Mouse (Mus musculus) thymus, postnatal 25 days (tissue): ENCODE measurements around the gene Gm28044.
A peak's percentile ranks its signal among the peaks of the same experiment; 100 is the strongest.
"Not testable (repeated sequence)": the region's sequence is repeated elsewhere in the genome, so short reads cannot be mapped to it uniquely, and the experiment has no call there.

ENCODE experiments used
- DNase-seq: peaks from one replicate; pipeline ENCODE4 v3.0.0; 2022

Gene Gm28044

DNA sequence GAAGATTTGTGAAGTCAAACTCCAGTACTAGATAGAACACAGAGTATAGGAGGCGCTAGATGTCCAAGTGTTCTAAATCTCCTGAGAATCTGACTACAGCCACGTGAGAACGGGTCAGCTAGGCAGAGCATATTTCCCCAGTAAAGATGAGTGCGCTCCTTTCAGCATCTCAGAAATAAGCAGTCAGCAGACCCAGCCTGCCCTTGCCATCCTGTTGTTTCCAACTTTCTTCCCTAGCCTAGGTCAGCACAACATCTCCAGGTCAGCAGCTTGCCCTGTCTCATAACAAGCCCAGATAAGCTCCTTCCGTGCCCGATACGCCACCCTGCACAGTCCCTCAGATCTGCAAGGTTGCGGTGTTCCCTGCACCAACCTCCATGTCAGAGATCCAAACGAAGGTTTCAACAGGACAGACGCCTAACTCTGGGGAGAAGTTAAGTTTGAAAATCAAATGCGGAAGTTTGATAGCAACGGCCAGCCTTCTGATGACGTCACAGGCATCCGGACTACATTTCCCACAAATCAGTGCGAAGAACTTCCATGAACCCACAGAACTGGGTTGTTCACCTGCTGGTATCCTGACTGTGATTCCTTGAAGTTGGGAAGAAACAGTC lies at the start of gene Gm28044, which contains the start of gene Zfp953:
Gene Gm28044, minus strand, starts transcription at position 406 of the 614 bp plus-strand sequence.
Gene Zfp953, minus strand, starts transcription at position 475 of the 614 bp plus-strand sequence.
- peak; percentile 90 for DNase-seq

DNA sequence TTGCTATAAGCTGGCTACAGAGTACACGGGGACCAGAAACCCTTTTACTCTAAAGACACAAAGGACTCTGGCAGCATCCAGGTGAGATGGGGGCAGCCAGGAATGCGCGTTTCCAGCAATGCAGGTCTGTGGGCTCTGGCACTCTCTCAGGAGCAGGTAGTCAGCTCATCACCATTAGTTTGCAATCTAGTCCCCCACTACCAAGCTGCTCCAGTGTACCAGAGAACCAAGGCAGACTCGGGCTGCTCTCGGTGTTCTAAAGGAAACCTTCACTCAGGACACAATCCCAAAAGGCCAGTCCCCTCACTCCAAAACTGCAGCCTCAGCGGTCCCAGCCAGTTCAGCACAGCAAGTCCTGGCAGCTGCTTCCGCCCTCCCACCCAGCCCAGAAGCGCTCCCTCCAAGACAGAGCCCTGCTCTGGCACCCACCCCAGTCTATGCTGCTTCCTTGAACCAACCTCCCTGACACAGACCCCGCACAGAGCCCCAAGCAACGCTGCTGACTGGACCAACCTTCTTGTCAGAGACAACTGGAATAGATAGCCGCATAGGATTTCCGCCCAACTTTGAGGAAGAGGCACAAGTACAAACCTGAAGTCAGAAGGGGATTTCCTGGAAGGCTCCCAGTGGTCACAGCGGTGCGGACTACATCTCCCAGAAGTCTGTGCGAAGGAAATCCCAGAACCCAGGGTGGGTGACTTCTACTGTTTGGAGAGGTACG lies 39.0 kb upstream of the Gm28044 start, which contains the start of gene Zfp429:
Gene Zfp429, minus strand, starts transcription at position 637 of the 721 bp plus-strand sequence.
- DNase-seq, result peak; percentile 73

DNA sequence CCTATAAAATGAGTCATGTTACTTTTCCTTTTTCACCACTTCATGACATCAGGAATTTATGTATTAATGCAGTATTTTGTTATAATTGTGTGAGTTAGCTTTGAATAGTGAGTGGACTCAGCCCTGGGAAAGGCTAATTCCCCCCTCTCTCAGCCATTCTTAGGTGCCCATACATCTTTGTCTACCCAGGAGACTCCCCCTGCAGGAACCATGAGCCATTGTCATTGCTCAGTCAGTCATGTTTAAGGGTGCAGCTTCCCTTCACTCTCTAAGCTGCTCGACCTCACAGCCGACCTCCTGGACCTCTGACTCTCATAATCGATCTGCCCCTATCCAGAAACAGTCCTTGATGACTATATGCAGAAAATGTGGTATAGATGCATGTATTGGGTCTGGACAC lies 15.9 kb upstream of the Gm28044 start:
- not testable (repeated sequence) for DNase-seq

DNA sequence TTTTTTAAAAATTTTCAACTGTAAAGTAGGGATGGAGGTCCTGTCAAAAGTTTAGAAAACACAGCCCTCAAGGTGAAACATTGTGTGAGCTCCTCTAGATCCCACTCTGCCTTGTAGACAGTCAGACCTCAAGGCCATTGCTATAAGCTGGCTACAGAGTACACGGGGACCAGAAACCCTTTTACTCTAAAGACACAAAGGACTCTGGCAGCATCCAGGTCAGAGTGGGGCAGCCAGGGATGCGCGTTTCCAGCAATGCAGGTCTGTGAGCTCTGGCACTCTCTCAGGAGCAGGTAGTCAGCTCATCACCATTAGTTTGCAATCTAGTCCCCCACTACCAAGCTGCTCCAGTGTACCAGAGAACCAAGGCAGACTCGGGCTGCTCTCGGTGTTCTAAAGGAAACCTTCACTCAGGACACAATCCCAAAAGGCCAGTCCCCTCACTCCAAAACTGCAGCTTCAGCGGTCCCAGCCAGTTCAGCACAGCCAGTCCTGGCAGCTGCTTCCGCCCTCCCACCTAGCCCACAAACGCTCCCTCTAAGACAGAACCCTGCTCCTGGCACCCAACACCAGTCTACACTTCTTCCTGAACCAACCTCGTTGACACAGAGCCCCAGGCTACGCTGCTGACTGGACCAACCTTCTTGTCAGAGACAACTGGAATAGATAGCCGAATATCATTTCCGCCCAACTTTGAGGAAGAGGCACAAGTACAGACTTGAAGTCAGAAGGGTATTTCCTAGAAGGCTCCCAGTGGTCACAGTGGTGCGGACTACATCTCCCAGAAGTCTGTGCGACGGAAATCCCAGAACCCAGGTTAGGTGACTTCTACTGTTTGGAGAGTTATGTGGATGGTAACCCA lies 14.9 kb upstream of the Gm28044 start, which contains the start of the genes Gm28041 and Zfp456:
Gene Gm28041, minus strand, starts transcription at position 684 of the 862 bp plus-strand sequence.
Gene Zfp456, minus strand, starts transcription at position 761 of the 862 bp plus-strand sequence.
- peak; percentile 82 for DNase-seq

DNA sequence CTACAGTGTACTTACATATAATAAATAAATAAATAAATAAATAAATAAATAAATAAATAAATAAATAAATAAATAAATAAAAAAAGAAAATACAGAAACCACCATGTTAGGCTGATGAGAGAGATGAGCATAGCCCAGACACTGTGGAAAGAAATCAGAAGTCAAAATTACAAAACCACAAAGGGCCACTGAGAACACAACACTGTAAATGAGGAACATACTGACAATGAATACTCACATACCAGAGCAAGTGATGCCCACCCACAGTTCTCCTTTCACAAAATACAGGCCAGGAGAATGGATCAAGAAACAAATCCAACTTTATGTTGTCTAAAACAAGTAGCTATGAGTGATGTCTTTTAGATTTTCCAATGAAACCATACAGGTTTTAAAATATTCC lies 8.5 kb downstream of the Gm28044 start:
- no peak for DNase-seq

DNA sequence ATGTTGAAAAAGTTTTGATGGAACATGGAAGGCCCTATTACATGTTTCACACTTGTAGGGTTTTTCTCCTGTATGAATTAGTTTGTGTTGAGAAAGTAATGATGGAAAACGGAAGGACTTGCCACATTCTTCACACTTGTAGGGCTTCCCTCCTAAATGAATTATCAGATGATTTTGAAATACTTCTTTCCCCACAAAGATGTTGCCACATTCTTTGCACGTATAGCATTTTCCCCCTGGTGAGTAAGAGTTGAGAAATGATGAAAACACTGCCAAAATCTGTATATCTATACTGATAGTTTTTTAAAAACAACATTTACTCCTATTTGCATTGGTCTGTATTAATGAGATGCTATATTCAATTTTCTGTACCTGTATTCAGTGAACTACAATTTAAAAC lies 16.9 kb downstream of the Gm28044 start:
- DNase-seq, result no peak

DNA sequence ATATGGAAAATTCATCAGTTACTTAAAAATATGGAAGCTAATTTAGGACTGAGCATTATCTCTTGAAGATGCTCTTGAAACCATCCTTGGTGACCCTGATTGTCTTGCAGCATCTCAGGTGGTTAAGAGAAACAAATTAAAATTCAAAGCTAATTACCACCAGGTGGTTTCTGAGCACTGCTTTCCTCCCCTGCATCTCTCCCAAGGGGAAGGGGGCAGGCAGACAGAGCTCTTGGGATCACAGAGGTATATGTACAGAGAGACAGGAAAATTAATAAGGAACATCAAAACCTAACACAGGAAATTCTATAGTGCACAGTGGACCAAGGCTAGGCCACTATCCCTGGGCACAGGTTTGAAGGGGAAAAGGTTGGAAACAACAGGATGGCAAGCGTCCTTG lies 27.5 kb downstream of the Gm28044 start:
- peak; percentile 4 for DNase-seq

DNA sequence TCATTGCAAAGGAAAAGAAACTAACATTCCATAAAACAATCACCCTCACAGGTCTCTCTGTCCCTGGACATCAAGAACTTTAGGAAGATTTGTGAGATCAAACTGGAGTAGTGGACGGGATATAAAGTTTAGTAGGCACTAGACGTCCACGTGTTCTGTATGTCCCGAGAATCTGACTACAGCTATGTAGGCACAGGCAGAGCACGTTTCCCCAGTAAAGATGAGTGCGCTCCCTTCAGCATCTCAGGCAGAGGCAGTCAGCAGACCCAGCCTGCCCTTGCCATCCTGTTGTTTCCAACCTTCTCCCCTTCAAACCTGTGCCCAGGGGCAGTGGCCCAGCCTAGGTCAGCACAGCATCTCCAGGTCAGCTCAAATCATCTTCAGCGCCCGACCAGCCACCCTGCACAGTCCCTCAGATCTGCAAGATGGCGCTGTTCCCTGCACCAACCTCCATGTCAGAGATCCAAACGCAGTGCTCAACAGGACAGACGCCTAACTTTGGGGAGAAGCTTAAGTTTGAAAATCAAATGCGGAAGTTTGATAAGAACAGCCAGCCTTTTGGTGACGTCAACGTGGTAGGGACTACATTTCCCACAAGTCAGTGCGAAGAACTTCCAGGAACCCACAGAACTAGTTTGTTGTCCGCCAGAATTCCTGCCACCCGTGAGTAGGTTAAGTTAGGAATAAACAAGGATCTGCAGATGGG lies 28.2 kb downstream of the Gm28044 start, which contains the start of gene Zfp595:
Gene Zfp595, minus strand, starts transcription at position 552 of the 706 bp plus-strand sequence.
- DNase-seq, result peak; percentile 85

DNA sequence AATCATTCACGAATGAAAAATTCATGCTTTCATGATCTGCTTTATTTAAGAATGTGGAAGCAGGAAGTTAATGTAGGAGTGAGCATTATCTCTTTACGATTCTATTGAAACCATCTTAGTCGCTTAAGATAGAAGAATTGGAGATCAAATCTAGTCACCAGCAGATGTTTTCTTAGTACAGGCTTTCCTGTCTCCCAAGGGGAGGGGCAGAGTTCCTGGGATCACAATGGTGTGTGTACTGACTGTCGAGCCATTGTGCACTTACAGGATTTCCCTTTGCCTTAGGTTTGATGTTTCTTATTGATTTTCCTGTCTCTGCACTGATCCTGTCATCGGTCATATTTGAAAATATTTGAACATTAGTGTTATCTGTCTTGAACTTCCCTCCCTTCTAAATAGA lies 53.6 kb downstream of the Gm28044 start:
- DNase-seq, result no peak

DNA sequence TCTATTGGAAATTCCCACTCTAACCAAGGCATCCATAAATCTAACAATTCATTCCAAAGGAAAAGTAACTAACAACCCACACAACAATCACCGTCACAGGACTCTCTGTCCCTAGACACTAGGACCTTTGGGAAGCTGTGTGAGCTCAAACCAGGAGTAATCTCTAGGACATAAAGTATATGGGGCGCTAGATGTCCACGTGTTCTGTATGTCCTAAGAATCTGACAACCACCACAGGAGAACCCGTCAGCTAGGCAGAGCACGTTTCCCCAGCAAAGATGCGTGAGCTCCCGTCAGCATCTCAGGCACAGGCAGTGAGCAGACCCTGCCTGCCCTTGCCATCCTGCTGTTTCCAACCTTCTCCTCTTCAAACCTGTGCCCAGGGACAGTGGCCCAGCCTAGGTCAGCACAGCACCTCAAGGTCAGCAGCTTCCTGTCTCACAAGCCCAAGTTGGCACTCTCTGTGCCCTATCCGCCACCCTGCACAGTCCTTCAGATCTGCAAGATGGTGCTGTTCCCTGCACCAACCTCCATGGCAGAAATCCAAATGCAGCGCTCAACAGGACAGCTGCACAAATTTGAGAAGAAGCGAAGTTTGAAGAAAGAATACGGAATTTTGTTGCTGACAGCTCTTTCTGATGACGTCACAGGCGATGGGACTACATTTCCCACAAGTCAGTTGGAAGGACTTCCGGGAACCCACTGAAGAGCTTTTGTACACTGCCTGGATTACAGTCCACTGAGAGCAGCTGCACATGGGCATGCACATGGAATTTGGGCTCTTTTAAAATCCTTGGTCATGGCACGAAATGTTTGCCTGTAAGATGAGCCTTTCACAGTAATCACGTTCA lies 54.3 kb downstream of the Gm28044 start, which contains the start of gene Zfp457:
Gene Zfp457, minus strand, starts transcription at position 664 of the 851 bp plus-strand sequence.
- peak; percentile 87 for DNase-seq

DNA sequence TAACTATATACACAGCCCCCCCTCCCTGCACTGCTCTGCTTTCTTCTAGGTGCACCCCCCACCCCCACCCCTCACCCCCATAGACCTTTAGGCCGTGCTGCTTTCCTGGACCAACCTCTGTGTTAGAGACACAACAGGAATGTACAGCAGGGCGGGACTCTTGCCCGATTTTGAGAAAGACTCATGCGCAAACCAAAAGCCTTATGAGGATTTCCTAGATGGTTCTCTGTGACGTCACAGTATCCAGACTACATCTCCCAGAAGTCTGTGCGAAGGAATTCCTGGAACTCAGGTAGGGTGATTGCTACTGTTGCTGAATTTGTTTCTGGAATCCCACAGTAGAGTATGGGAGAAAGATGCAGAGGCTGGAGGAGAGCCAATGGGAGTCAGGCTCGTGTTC lies 82.0 kb downstream of the Gm28044 start, which contains the start of gene Zfp458:
Gene Zfp458, minus strand, starts transcription at position 153 of the 400 bp plus-strand sequence.
- no peak for DNase-seq

DNA sequence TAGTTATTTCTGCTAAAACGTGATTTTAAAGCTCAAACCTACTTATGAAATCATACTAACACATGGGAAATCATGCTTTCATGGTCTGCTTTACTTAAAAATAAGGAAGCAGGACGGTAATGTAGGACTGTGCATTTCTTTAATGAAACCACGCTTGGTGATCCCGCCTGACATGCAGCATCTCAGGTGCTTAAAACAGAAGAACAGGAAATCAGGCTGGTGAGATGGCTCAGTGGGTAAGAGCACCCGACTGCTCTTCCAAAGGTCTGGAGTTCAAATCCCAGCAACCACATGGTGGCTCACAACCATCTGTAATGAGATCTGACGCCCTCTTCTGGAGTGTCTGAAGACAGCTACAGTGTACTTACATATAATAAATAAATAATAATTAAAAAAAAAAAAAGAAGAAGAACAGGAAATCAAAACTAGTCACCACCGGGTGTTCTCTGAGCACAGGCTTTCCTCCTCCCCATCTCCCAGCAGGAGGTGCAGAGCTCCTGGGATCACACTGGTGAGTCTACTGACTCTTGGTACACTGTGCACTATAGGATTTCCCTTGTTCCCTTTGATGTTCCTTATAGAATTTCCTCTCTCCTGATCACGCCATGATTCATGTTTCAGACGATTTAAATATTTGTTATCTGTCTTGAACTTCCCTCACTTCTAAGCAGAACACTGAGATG lies 90.8 kb downstream of the Gm28044 start:
- not testable (repeated sequence) for DNase-seq

DNA sequence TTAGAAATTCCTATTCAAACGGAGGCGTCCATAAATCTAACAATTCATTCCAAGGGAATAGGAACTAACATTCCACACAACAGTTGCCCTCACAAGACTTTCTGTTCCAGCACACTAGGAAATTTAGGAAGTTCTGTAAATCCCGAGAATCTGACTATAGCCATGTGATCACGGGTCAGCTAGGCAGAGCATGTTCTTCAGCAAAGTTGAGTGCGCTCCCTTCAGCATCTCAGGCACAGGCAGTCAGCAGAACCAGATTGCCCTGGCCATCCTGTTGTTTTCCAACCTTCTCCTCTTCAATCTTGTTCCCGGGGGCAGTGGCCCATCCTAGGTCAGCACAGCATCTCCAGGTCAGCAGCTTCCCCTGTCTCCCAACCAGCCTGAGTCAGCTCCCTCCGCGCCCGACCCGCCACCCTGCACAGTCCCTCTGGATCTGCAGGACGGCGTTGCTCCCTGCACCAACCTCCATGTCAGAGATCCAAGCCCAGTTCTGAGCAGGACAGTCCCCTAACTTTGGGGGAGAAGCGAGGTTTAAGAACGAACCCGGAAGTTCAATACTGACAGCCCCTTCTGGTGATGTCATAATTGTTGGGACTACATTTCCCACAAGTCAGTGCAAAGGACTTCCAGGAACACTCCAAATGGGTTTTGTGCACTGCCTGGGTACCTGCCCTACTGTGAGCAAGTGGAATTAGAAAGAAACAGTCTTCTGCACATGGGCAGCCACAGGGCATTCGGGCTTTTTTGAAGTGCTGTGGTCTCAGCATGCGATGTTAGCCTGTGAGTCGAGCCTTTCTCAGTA lies 91.6 kb downstream of the Gm28044 start:
- peak; percentile 72 for DNase-seq
